Mouse (Mus musculus): ENCODE data around the gene Tmem87a.

GRCm38 (mm10) chr2:120411096-120411628 is 7.2 kb upstream of the Tmem87a start:
- no peak for TF ChIP-seq BHLHE40 (IDR thresholded peaks at IDR 0.05; ENCODE audit: borderline replicate concordance, low read depth, low read length)
- TF ChIP-seq CTCF (IDR thresholded peaks at IDR 0.05 in 2 of 3, conservative IDR thresholded peaks at IDR 0.05 in 1 of 3; ENCODE audit: control insufficient read depth in 1 of 3, insufficient read depth in 1 of 3, low read depth in 2 of 3, low read length in 3 of 3, poor library complexity in 1 of 3, severe bottlenecking in 1 of 3) = no peak
- no peak for TF ChIP-seq ELF1 (IDR thresholded peaks at IDR 0.05; ENCODE audit: low read depth, low read length)
- TF ChIP-seq SIN3A (IDR thresholded peaks at IDR 0.05; ENCODE audit: low read length) = no peak
- TF ChIP-seq POLR2A (IDR thresholded peaks at IDR 0.05; ENCODE audit: control insufficient read depth in 1 of 2, insufficient read depth in 1 of 2, low read depth in 1 of 2, low read length in 2 of 2, poor library complexity in 1 of 2) = no peak
- TF ChIP-seq KAT2A (conservative IDR thresholded peaks at IDR 0.05; ENCODE audit: low read depth, low read length) = no peak
- TF ChIP-seq POLR2AphosphoS5 (IDR thresholded peaks at IDR 0.05; ENCODE audit: borderline replicate concordance, low read depth, low read length) = no peak
- no peak for TF ChIP-seq TBP (IDR thresholded peaks at IDR 0.05; ENCODE audit: low read depth, low read length)
- TF ChIP-seq EP300 (IDR thresholded peaks at IDR 0.05; ENCODE audit: low read depth in 1 of 2, low read length in 2 of 2) = peak in 1 of 2 experiments; percentile 36; a peak in 1 of 4 replicates

Measured in MEL (cell line).